Comparison of ENCODE assay signal across 28 mouse cellular contexts in the genomic region with DNA sequence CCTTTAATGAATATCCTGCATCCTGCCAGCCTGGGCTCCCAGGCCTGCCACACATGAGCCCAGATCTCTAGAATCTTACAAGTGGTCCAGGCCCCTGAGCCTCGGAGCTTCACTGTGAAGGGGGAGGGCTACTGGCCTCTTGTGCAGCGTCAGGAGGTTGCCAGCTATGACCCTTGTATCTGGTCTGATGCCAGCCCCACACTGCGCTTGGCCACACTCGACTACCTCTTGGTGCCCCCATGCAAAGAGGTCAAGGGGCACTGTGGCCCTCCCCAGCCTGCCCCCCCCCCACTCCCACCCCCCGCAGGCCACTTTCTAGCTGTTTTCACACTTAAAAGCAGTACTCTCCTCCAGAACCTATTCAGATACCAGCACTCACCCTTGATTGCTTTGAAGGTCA. TPM values are rescaled to one million over a fixed set of nuclear protein-coding genes. Genes with fewer than 3 reads are reported as not detected.
A peak's percentile ranks its signal among the peaks of the same experiment; 100 is the strongest.
DNase-seq lines count a peak whose midpoint lies in the region; ATAC-seq and TF ChIP-seq lines count a peak whose summit lies in the region.
"Had no signal": no experiment of that assay in that cellular context is flagged by ENCODE, and none has a peak within 500 bp of the region (broad histone marks: within the 10 kb centered on the region; RNA-seq: fewer than 3 reads in every experiment).

No protein-coding gene starts in this region.

- no peak overlapping the region for H3K4me3 ChIP-seq in heart, embryonic 12.5 days
- no peak overlapping the region for H3K4me3 ChIP-seq in liver, postnatal 0 days (ENCODE audit: low read depth, low read length)
- H3K4me3 ChIP-seq in liver, embryonic 11.5 days (ENCODE audit: low read depth, low read length) = no peak overlapping the region
- H3K4me3 ChIP-seq: embryonic facial prominence, embryonic 10.5 days; forebrain, embryonic 13.5 days; heart, embryonic 13.5 days had no signal

- no peak for TF ChIP-seq CTCF in liver, postnatal 0 days (IDR thresholded peaks at IDR 0.05; ENCODE audit: low read depth)

- DNase-seq in heart, adult 11 months = peak; percentile 84
- peak; percentile 9 for DNase-seq in liver, postnatal 0 days
- no peak for DNase-seq in liver, embryonic 11.5 days (ENCODE audit: low spot score)
- peak; percentile 79 to 92 for DNase-seq in kidney, postnatal 25 days
- no peak for DNase-seq in cerebellum, postnatal 36 days
- no peak for DNase-seq in cerebellum, adult 11-12 months
- DNase-seq: adrenal gland, postnatal 14 days; B cell, adult 2 months; cerebellum, adult 18-20 months; cerebellum, adult 9-11 months; forebrain, postnatal 0 days; gastrocnemius, postnatal 14 days; heart, postnatal 36 days had no signal

- no peak overlapping the region for H3K9ac ChIP-seq in heart, embryonic 12.5 days
- no peak overlapping the region for H3K9ac ChIP-seq in liver, postnatal 0 days (replicated peaks)
- no peak overlapping the region for H3K9ac ChIP-seq in liver, embryonic 11.5 days (ENCODE audit: low read depth, low read length)
- H3K9ac ChIP-seq: forebrain, embryonic 13.5 days; forebrain, postnatal 0 days; heart, embryonic 13.5 days had no signal

- H3K4me1 ChIP-seq in heart, embryonic 12.5 days (replicated peaks) = peaks cover 7% of the 10 kb centered on the region; the same call in 1 of the 2 replicates
- peaks cover 6% of the 10 kb centered on the region; the same call in 1 of the 2 replicates for H3K4me1 ChIP-seq in liver, postnatal 0 days (ENCODE audit: insufficient read depth)
- H3K4me1 ChIP-seq in liver, embryonic 11.5 days (replicated peaks; ENCODE audit: control insufficient read depth, insufficient read depth, low read length) = peaks cover 4% of the 10 kb centered on the region; the same call in 1 of the 2 replicates

- no peak overlapping the region for H3K4me2 ChIP-seq in heart, embryonic 12.5 days
- no peak overlapping the region for H3K4me2 ChIP-seq in liver, postnatal 0 days (ENCODE audit: low read depth, low read length)
- no peak overlapping the region for H3K4me2 ChIP-seq in liver, embryonic 11.5 days
- H3K4me2 ChIP-seq: forebrain, embryonic 13.5 days; heart, embryonic 13.5 days had no signal

- 57% methylated on average over 5 of the region's 5 CpGs for WGBS in heart, embryonic 12.5 days
- 58% methylated on average over 5 of the region's 5 CpGs for WGBS in liver, postnatal 0 days (ENCODE audit: insufficient replicate concordance)
- WGBS in liver, embryonic 11.5 days = 66% methylated on average over 5 of the region's 5 CpGs

- H3K36me3 ChIP-seq in heart, embryonic 12.5 days = no peaks in the 10 kb centered on the region
- H3K36me3 ChIP-seq in liver, postnatal 0 days (replicated peaks; ENCODE audit: insufficient read depth, low read length) = no peaks in the 10 kb centered on the region
- no peaks in the 10 kb centered on the region for H3K36me3 ChIP-seq in liver, embryonic 11.5 days (ENCODE audit: control insufficient read depth, insufficient read depth, low read length)
- H3K36me3 ChIP-seq: embryonic facial prominence, embryonic 10.5 days; G1E; heart, embryonic 13.5 days had no signal

- no peak for TF ChIP-seq EP300 in liver, postnatal 0 days (IDR thresholded peaks at IDR 0.05; ENCODE audit: low read depth)

- no peaks in the 10 kb centered on the region for H3K9me3 ChIP-seq in heart, embryonic 12.5 days (replicated peaks)
- no peaks in the 10 kb centered on the region for H3K9me3 ChIP-seq in liver, postnatal 0 days (ENCODE audit: low read length)
- no peaks in the 10 kb centered on the region for H3K9me3 ChIP-seq in liver, embryonic 11.5 days (ENCODE audit: control insufficient read depth, low read length)
- H3K9me3 ChIP-seq: embryonic facial prominence, embryonic 10.5 days; forebrain, embryonic 13.5 days; G1E; heart, embryonic 13.5 days had no signal

- H3K27ac ChIP-seq in heart, embryonic 12.5 days (ENCODE audit: poor library complexity, severe bottlenecking) = no peak overlapping the region
- H3K27ac ChIP-seq in liver, postnatal 0 days (ENCODE audit: low read depth) = no peak overlapping the region
- H3K27ac ChIP-seq in liver, embryonic 11.5 days (ENCODE audit: low read depth, low read length) = no peak overlapping the region
- H3K27ac ChIP-seq: embryonic facial prominence, embryonic 10.5 days; forebrain, embryonic 13.5 days; heart, embryonic 13.5 days had no signal

- H3K27me3 ChIP-seq in heart, embryonic 12.5 days (replicated peaks) = peaks cover 34% of the 10 kb centered on the region
- H3K27me3 ChIP-seq in liver, postnatal 0 days (ENCODE audit: insufficient read depth, low read length) = no peaks in the 10 kb centered on the region
- H3K27me3 ChIP-seq in liver, embryonic 11.5 days (replicated peaks; ENCODE audit: control insufficient read depth, insufficient read depth, low read length) = peaks cover 12% of the 10 kb centered on the region; the same call in 1 of the 2 replicates

- ATAC-seq in heart, embryonic 12.5 days (ENCODE audit: insufficient number of reproducible peaks, low FRiP score) = no peak
- ATAC-seq in liver, postnatal 0 days = no peak
- no peak for ATAC-seq in liver, embryonic 11.5 days (replicated peaks; ENCODE audit: low FRiP score)
- ATAC-seq in megakaryocyte-erythroid progenitor cell, adult 5-6 weeks (replicated peaks; ENCODE audit: low FRiP score, low TSS enrichment, poor library complexity, severe bottlenecking) = no peak
- ATAC-seq: activated CD4-positive, CD25-positive, alpha-beta regulatory T cell, adult 4 months; CD4-positive, CD25-positive, alpha-beta regulatory T cell, adult 4 months; forebrain, embryonic 13.5 days; forebrain, postnatal 0 days had no signal

RNA-seq across cellular contexts. Expression of gene Adm2, which starts 3.9 kb away (rescaled TPM):
- 0.77 and 1.0 TPM in 2 replicates for polyA plus RNA-seq in heart, embryonic 12.5 days (2016; fragmentation: Nextera tagmentation; extraction: Ambion mirVana)
- 1.4 and 3.7 TPM in 2 replicates for polyA plus RNA-seq in liver, postnatal 0 days (2015; fragmentation: Nextera tagmentation; extraction: Ambion mirVana)
- polyA plus RNA-seq in liver, embryonic 11.5 days (2014; fragmentation: Nextera tagmentation; extraction: Ambion mirVana) = 6.6 and 7.0 TPM in 2 replicates
- total RNA-seq in megakaryocyte-erythroid progenitor cell, adult 5-6 weeks (2014; fragmentation: Nextera tagmentation) = not detected in 2 replicates
- not detected in 2 replicates for total RNA-seq in megakaryocyte-erythroid progenitor cell, adult 5-6 weeks (2017)
- total RNA-seq: adrenal gland, adult 18-20 months; adrenal gland, postnatal 14 days; forebrain, postnatal 0 days; G1E; gastrocnemius, adult 18-20 months; gastrocnemius, postnatal 14 days; heart, adult 8-10 months; heart, postnatal 36 days had no signal
- polyA plus RNA-seq: activated CD4-positive, CD25-positive, alpha-beta regulatory T cell, adult 4 months; CD4-positive, CD25-positive, alpha-beta regulatory T cell, adult 4 months; forebrain, embryonic 13.5 days; forebrain, postnatal 0 days; heart, postnatal 0 days had no signal

RNA-seq across cellular contexts. Expression of gene Miox, which starts 7.8 kb away (rescaled TPM):
- polyA plus RNA-seq in heart, embryonic 12.5 days (2016; fragmentation: Nextera tagmentation; extraction: Ambion mirVana) = not detected in 2 replicates
- 22.9 and 27.0 TPM in 2 replicates for polyA plus RNA-seq in liver, postnatal 0 days (2015; fragmentation: Nextera tagmentation; extraction: Ambion mirVana)
- 2.0 and 2.7 TPM in 2 replicates for polyA plus RNA-seq in liver, embryonic 11.5 days (2014; fragmentation: Nextera tagmentation; extraction: Ambion mirVana)
- not detected in 2 replicates for total RNA-seq in megakaryocyte-erythroid progenitor cell, adult 5-6 weeks (2014; fragmentation: Nextera tagmentation)
- not detected in 2 replicates for total RNA-seq in megakaryocyte-erythroid progenitor cell, adult 5-6 weeks (2017)
- total RNA-seq: adrenal gland, postnatal 14 days; forebrain, postnatal 0 days; gastrocnemius, postnatal 14 days; heart, adult 8-10 months; heart, postnatal 36 days had no signal
- polyA plus RNA-seq: activated CD4-positive, CD25-positive, alpha-beta regulatory T cell, adult 4 months; CD4-positive, CD25-positive, alpha-beta regulatory T cell, adult 4 months; embryonic facial prominence, embryonic 10.5 days; embryonic facial prominence, embryonic 14.5 days; forebrain, embryonic 13.5 days; forebrain, postnatal 0 days; G1E; gonadal fat pad, adult 2 months; heart, embryonic 13.5 days; heart, postnatal 0 days; hindbrain, embryonic 11.5 days had no signal

RNA-seq across cellular contexts. Expression of gene Sbf1, which starts 11.3 kb away (rescaled TPM):
- 45.0 and 46.3 TPM in 2 replicates for polyA plus RNA-seq in heart, embryonic 12.5 days (2016; fragmentation: Nextera tagmentation; extraction: Ambion mirVana)
- 16.5 and 17.0 TPM in 2 replicates for polyA plus RNA-seq in liver, postnatal 0 days (2015; fragmentation: Nextera tagmentation; extraction: Ambion mirVana)
- 51.4 and 52.2 TPM in 2 replicates for polyA plus RNA-seq in liver, embryonic 11.5 days (2014; fragmentation: Nextera tagmentation; extraction: Ambion mirVana)
- total RNA-seq in megakaryocyte-erythroid progenitor cell, adult 5-6 weeks (2014; fragmentation: Nextera tagmentation) = 161 and 193 TPM in 2 replicates
- 34.6 and 83.9 TPM in 2 replicates for total RNA-seq in megakaryocyte-erythroid progenitor cell, adult 5-6 weeks (2017)

RNA-seq across cellular contexts. Expression of gene Lmf2, which starts 29.0 kb away (rescaled TPM):
- polyA plus RNA-seq in heart, embryonic 12.5 days (2016; fragmentation: Nextera tagmentation; extraction: Ambion mirVana) = 46.9 and 49.4 TPM in 2 replicates
- polyA plus RNA-seq in liver, postnatal 0 days (2015; fragmentation: Nextera tagmentation; extraction: Ambion mirVana) = 22.1 and 24.0 TPM in 2 replicates
- 44.1 and 46.0 TPM in 2 replicates for polyA plus RNA-seq in liver, embryonic 11.5 days (2014; fragmentation: Nextera tagmentation; extraction: Ambion mirVana)
- 30.5 and 38.1 TPM in 2 replicates for total RNA-seq in megakaryocyte-erythroid progenitor cell, adult 5-6 weeks (2014; fragmentation: Nextera tagmentation)
- 6.5 and 8.2 TPM in 2 replicates for total RNA-seq in megakaryocyte-erythroid progenitor cell, adult 5-6 weeks (2017)

RNA-seq across cellular contexts. Expression of gene Ncaph2, which starts 29.1 kb away (rescaled TPM):
- 112 and 116 TPM in 2 replicates for polyA plus RNA-seq in heart, embryonic 12.5 days (2016; fragmentation: Nextera tagmentation; extraction: Ambion mirVana)
- polyA plus RNA-seq in liver, postnatal 0 days (2015; fragmentation: Nextera tagmentation; extraction: Ambion mirVana) = 59.4 and 59.8 TPM in 2 replicates
- 163 TPM in 2 replicates for polyA plus RNA-seq in liver, embryonic 11.5 days (2014; fragmentation: Nextera tagmentation; extraction: Ambion mirVana)
- total RNA-seq in megakaryocyte-erythroid progenitor cell, adult 5-6 weeks (2014; fragmentation: Nextera tagmentation) = 144 and 155 TPM in 2 replicates
- total RNA-seq in megakaryocyte-erythroid progenitor cell, adult 5-6 weeks (2017) = 88.3 and 91.2 TPM in 2 replicates

Comparison
In these comparisons a context has a peak if more than half of its experiments do, and no peak if none do; other contexts are left out.
1. DNase-seq: peak in heart, adult 11 months (single experiment), liver, postnatal 0 days (single experiment) and kidney, postnatal 25 days (2 of 2); none in liver, embryonic 11.5 days (single experiment), cerebellum, postnatal 36 days (0 of 2) and cerebellum, adult 11-12 months (single experiment).